Mouse (Mus musculus) stomach, embryonic 15.5 days (tissue): ENCODE measurements around the gene Btg4. TPM values are rescaled to one million over a fixed set of nuclear protein-coding genes. Genes with fewer than 3 reads are reported as not detected.
"Not testable (repeated sequence)": the region's sequence is repeated elsewhere in the genome, so short reads cannot be mapped to it uniquely, and the experiment has no call there.

Experiments
- ATAC-seq: fragments of 200-750 bp; cut with Nextera tagmentation; 2 replicates; pipeline ENCODE4 v1.8.0; 2017; ENCODE audit warnings: low read depth, moderate number of reproducible peaks, moderate TSS enrichment; ENCODE audit not compliant: insufficient read depth, low FRiP score
- H3K27ac ChIP-seq: fragments of 300-500 bp; sonication (generic); 2 replicates; pipeline ENCODE4 v1.5.1; 2015; ENCODE audit warnings: mild to moderate bottlenecking, inconsistent platforms
- H3K27me3 ChIP-seq: fragments of 300-500 bp; sonication (generic); replicated peaks from 2 replicates; pipeline ENCODE4 v1.6.1; 2015; ENCODE audit warnings: inconsistent platforms
- H3K36me3 ChIP-seq: fragments of 300-500 bp; sonication (generic); 2 replicates; pipeline ENCODE4 v1.6.1; 2015; ENCODE audit warnings: inconsistent platforms
- H3K4me1 ChIP-seq: fragments of 300-500 bp; sonication (generic); 2 replicates; pipeline ENCODE4 v1.6.1; 2015; ENCODE audit warnings: inconsistent platforms
- H3K4me2 ChIP-seq: fragments of 300-500 bp; sonication (generic); 2 replicates; pipeline ENCODE4 v1.6.1; 2015; ENCODE audit warnings: mild to moderate bottlenecking, inconsistent platforms
- H3K4me3 ChIP-seq: fragments of 300-500 bp; sonication (generic); replicated peaks from 2 replicates; pipeline ENCODE4 v1.5.1; 2015; ENCODE audit warnings: inconsistent platforms
- H3K9ac ChIP-seq: fragments of 300-500 bp; sonication (generic); 2 replicates; pipeline ENCODE4 v1.6.1; 2015; ENCODE audit warnings: inconsistent platforms
- H3K9me3 ChIP-seq: fragments of 300-500 bp; sonication (generic); 2 replicates; pipeline ENCODE4 v1.6.1; 2016; ENCODE audit warnings: inconsistent platforms
- WGBS: fragments of 180-500 bp; shearing (Covaris S2); methylation state at CpG from one replicate; pipeline ENCODE4 v1.1.7; 2015; 5-methylcytosine and 5-hydroxymethylcytosine counted together
- polyA plus RNA-seq: library from polyadenylated mRNA; unstranded; fragments of >200 nt; fragmentation: Nextera tagmentation; extraction: Ambion mirVana; gene quantifications from 2 replicates; pipeline ENCODE4 v1.2.1, GENCODE M21; 2015

Btg4 gene
- polyA plus RNA-seq, 1 experiment from 2014 or later: not detected

DNA sequence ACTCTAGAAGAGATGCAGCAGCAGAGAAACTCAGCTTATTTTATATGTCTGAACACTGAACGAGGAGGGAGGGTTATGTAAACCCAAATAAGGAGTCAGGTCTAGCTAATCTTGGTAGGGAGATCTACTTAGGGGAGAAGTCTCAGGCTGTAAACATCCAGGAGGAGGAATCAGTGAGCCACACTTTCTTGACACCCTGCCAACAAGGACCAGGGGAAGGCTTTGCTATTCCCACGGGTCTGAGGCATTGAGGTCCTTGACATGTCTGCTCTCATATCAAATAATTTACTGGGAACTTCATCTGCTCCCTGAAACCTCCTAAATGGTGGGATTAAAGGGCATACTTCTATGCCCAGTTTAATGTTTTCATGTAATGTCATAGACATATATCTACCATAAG is 35.6 kb downstream of the Btg4 start:
- Histone ChIP-seq H3K4me1 (no peaks in the 10 kb centered on the region), H3K36me3 (no peaks in the 10 kb centered on the region), H3K27me3 (no peaks in the 10 kb centered on the region), H3K4me2 (no peak overlapping the region), H3K9me3 (no peaks in the 10 kb centered on the region), H3K4me3 (no peak overlapping the region), H3K9ac (no peak overlapping the region), H3K27ac (no peak overlapping the region)
- 39% methylated on average over 2 of the region's 2 CpGs for WGBS
- ATAC-seq: no peak

DNA sequence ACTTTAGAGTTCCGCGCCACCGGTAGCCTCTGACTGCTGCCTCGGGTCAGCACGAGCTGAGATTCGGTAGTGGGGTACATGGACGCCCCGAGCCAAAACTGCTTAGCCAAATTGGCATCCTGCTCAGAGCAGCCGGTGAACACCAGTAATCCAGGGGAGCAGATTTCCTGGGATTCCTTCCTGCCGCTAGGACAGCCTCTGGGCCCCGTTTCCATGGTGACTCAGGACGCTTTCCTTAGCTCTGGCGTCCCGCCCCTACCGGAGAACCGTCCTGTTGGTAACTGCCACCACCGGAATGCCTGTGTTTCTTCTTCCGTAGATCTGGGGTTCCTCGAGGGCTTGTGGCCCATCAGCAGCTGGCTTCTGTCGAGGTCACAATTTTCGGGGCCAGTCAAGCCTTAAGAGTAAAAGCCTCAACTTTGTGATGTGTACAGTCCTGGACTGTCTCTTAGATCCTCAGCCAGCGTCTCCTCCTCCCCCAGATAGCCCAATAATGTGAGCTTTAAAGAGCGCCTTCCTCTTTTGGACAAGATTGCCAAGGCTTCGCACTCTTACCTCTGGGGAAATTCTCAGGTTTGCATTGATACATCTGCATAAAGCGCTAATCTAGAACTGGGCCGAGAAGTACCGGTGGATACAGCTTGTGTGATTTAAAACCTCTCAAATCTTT is 41.2 kb downstream of the Btg4 start, which contains the start of gene 4833427G06Rik:
Gene 4833427G06Rik (minus strand): TSS at position 323 of the 670 bp plus-strand sequence.
- Histone ChIP-seq H3K9ac (no peak within 1 kb of the TSS), H3K4me2 (peak within 1 kb of the TSS; percentile 99), H3K27me3 (no peaks in the 10 kb centered on the region), H3K4me1 (peaks cover 4% of the 10 kb centered on the region; the same call in 1 of the 2 replicates), H3K9me3 (no peaks in the 10 kb centered on the region), H3K27ac (no peak within 1 kb of the TSS), H3K4me3 (peak within 1 kb of the TSS; percentile 10), H3K36me3 (no peaks in the 10 kb centered on the region)
- 12% methylated on average over 27 of the region's 27 CpGs for WGBS
- ATAC-seq: peak; percentile 60; the same call in 1 of the 2 replicates

DNA sequence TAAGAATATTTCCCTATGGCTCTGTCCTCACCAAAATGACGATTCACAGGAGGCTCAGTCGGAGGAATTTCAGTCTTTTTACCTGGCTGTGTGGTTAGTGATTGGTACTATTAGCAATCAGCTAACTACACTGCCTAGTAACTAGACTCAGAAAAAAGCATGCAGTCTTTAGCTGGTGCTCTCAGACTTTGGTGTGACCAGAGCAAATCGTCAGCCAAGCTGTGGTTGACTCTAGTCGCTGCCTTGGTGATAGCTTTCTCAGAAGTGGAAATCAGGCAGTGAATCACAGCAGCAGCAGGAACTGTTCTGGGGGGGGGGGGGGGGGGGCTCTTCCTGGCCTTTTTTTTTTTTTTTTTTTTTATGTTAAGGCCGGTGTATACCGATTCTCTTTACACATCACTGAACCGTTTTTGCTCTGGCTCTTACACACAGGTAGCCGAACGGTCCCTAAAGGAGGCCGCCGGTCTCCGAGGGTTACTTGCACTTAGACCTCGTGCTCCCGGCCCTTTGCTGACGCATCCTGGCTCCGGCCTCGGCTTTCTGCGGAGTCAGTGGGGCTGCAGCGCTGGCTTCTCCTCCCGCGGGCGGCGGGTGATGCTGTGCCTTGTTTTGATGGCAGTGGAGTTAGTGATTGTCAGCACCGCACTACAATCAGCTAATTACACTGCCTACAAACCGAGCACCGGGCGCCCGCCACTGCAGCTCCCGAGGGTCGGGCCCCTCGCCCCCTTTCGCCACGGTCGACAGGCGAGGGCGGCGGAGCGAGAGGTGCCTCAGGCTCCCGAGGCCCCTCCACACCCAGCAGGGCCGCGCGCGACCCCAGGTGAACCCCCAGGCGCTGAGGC is 42.5 kb downstream of the Btg4 start:
- Histone ChIP-seq H3K27me3 (no peaks in the 10 kb centered on the region), H3K27ac (no peak overlapping the region), H3K9me3 (no peaks in the 10 kb centered on the region), H3K36me3 (no peaks in the 10 kb centered on the region), H3K4me3 (peak overlapping the region; percentile 52), H3K4me2 (peak overlapping the region; percentile 99), H3K9ac (peak overlapping the region; percentile 52), H3K4me1 (peaks cover 4% of the 10 kb centered on the region; the same call in 1 of the 2 replicates)
- ATAC-seq: no peak
- WGBS: 2% methylated on average over 44 of the region's 44 CpGs

DNA sequence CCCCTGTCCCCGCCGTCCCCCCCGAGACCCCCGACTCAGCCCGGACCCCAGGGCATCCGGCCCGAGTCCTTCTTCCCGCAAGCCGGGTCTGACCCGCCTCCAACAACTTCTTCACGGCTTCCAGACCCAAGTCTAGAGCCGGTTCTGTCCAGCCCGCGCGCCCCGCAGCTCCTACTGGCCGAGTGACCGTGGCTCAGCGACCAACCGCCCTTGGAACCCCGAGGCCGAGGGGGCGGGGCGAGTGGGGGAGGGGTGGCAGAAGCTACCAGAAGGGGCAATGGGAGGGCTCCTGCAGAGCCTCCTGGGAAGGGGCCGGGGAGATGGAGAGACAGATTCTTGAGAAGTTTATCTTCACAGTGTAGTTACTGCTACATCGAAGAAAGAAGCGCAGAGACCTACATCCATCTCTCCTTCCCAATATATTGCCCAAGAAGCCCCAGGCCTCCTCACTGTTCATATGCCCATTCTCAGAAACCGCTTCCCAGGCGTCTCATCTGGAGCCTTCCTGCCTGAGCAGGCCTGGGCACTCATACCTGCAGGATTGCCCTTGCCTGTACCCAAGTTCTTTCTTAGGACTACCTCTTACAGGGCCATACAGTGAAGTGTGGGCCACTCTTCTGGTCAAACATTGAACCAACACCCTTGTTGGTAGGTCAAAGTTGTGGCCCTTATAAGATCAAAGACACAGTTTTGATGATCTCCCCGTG is 43.3 kb downstream of the Btg4 start:
- no peak overlapping the region for H3K27ac ChIP-seq
- H3K9me3 ChIP-seq: no peaks in the 10 kb centered on the region
- H3K4me1 ChIP-seq: peaks cover 4% of the 10 kb centered on the region; the same call in 1 of the 2 replicates
- H3K4me3 ChIP-seq: peak overlapping the region; percentile 52
- peak; percentile 56; the same call in 1 of the 2 replicates for ATAC-seq
- WGBS: 11% methylated on average over 30 of the region's 30 CpGs
- H3K27me3 ChIP-seq: no peaks in the 10 kb centered on the region
- peak overlapping the region; percentile 99 for H3K4me2 ChIP-seq
- H3K36me3 ChIP-seq: no peaks in the 10 kb centered on the region
- H3K9ac ChIP-seq: peak overlapping the region; percentile 52

DNA sequence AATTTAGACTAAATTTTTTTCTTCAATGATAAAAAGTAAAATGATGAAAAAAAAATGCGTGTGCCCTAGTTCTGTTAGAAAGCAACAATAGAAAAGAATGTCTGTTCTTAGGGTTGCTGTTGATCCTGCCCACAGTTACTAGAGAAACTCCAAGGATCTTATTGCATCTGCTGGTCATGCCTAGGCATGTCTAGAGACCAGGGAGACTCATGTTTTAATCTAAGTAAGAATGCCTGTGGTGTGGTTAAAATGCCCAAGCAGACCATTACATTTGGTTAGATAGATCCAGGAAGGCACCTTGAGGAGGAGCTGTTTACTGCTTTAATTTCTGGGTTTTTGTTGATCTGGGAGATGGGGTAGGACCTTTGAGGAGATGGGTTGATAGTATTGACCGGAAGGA is 45.0 kb downstream of the Btg4 start:
- WGBS: 61% methylated on average over 2 of the region's 2 CpGs
- Histone ChIP-seq H3K4me2 (no peak overlapping the region), H3K4me3 (no peak overlapping the region), H3K36me3 (no peaks in the 10 kb centered on the region), H3K27ac (no peak overlapping the region), H3K27me3 (no peaks in the 10 kb centered on the region), H3K9me3 (no peaks in the 10 kb centered on the region), H3K9ac (no peak overlapping the region), H3K4me1 (peaks cover 4% of the 10 kb centered on the region; the same call in 1 of the 2 replicates)
- ATAC-seq: no peak

DNA sequence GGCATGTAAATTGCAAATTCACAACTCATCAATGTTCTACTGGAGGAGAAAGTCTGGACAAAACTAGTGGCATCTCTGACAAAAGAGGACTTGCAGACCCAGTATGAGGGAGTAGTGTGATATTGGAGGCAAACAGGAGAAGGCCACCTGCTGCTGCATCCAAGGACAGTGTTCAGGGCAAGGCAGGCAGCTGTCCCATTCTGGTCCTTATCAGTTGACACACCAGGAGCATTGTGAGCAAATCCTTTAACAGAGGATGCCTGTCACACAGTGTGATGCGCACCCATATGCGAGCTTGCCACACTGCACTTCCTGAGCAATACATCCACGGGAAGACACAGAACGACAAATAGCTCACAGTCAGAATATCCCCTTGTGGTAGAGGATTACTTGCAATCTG is 54.1 kb downstream of the Btg4 start:
- Histone ChIP-seq H3K27ac (no peak overlapping the region), H3K9me3 (no peaks in the 10 kb centered on the region), H3K36me3 (no peaks in the 10 kb centered on the region), H3K27me3 (no peaks in the 10 kb centered on the region), H3K4me1 (no peaks in the 10 kb centered on the region), H3K9ac (no peak overlapping the region), H3K4me2 (no peak overlapping the region), H3K4me3 (no peak overlapping the region)
- WGBS: 72% methylated on average over 4 of the region's 4 CpGs
- no peak for ATAC-seq

DNA sequence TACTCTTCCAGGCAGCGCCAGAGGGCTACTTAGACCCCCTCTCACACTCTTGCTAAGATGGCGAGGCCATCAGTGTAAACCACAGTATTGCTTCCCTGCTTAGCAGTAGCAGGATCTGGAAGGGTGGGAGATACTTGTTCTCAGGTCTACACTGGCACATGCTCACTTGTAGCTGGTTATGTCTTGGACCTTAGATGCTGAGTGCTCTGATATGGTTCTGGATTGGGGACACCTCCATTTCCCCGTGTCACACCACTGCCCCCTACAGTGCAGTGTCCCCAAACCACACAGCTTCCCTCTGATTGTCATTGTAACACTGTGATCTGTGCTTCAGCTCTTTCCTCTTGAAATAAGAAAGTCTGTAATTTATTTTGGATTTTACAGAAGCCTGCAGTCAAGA is 76.3 kb downstream of the Btg4 start:
- H3K27ac ChIP-seq: no peak overlapping the region
- no peak for ATAC-seq
- H3K36me3 ChIP-seq: no peaks in the 10 kb centered on the region
- no peak overlapping the region for H3K4me3 ChIP-seq
- H3K4me2 ChIP-seq: no peak overlapping the region
- 65% methylated on average over 3 of the region's 3 CpGs for WGBS
- no peaks in the 10 kb centered on the region for H3K9me3 ChIP-seq
- H3K9ac ChIP-seq: no peak overlapping the region
- H3K4me1 ChIP-seq: no peaks in the 10 kb centered on the region
- no peaks in the 10 kb centered on the region for H3K27me3 ChIP-seq

DNA sequence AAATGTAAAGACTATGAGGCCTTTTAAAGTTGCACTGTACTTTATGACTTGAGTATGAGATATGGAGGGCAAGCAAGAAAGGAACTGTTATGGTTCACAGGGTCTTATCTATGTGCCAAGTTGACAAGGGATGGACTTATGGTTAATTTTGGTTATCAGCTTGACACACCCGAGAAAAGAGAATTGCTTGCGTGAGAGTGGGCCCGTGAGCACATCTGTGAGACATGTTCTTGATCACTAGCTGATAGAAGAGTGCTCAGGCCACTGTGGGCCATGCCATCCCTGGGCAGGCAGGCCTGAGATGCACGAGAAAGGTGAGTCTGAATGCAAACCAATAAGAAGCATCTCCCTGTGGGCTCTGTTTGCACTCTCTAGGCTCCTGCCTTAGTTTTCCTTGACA is 76.7 kb downstream of the Btg4 start:
- 81% methylated on average over 4 of the region's 4 CpGs for WGBS
- H3K4me1 ChIP-seq: no peaks in the 10 kb centered on the region
- ATAC-seq: no peak
- H3K4me2 ChIP-seq: no peak overlapping the region
- no peak overlapping the region for H3K9ac ChIP-seq
- H3K9me3 ChIP-seq: no peaks in the 10 kb centered on the region
- no peaks in the 10 kb centered on the region for H3K36me3 ChIP-seq
- H3K27ac ChIP-seq: no peak overlapping the region
- H3K4me3 ChIP-seq: no peak overlapping the region
- H3K27me3 ChIP-seq: no peaks in the 10 kb centered on the region

DNA sequence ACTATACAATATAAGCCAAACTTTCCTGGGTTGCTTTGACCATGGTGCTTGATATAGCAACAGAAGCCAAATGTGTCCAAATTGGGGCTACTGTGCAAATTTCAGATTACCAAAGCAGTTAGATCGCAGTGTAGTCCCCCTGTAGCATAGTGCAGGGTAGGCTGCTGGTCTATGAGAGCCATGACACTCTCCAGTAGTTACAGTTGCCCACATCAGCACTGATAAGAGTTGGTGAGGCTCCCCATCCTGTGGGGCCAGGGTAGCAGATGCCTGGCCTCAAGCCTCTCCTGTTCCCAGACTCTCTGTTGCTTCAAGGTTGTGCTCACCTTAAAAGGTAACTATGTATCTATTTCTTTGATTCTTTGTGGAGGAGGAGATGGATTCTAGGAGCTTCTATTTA is 77.1 kb downstream of the Btg4 start:
- Histone ChIP-seq H3K9ac (no peak overlapping the region), H3K36me3 (no peaks in the 10 kb centered on the region), H3K27me3 (no peaks in the 10 kb centered on the region), H3K4me1 (no peaks in the 10 kb centered on the region), H3K4me2 (no peak overlapping the region), H3K27ac (no peak overlapping the region), H3K9me3 (no peaks in the 10 kb centered on the region), H3K4me3 (no peak overlapping the region)
- WGBS: 75% methylated on average over 1 of the region's 1 CpGs
- no peak for ATAC-seq

DNA sequence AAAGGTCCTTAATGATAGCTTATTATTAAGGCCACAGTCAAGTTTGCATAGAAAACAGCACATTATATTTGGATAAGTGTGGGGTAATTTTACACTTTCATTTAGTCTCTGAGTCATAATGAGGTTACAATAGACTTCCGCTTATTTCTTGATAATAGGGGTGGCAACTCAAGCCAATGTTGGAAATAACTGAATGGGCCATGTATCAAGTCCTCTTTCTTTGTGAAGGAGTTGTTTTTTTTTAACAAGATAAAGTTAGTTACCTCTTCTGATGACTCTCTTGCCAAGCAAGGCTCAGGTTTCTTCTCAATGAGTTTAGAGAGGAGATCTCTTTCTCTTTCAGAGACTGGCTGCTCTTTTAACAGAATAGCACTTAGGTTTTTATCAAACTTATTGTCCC is 77.6 kb downstream of the Btg4 start:
- H3K27me3 ChIP-seq: no peaks in the 10 kb centered on the region
- H3K27ac ChIP-seq: no peak overlapping the region
- no peak for ATAC-seq
- H3K4me3 ChIP-seq: no peak overlapping the region
- H3K36me3 ChIP-seq: no peaks in the 10 kb centered on the region
- H3K9ac ChIP-seq: no peak overlapping the region
- no peak overlapping the region for H3K4me2 ChIP-seq
- H3K9me3 ChIP-seq: no peaks in the 10 kb centered on the region
- H3K4me1 ChIP-seq: no peaks in the 10 kb centered on the region
- WGBS: 87% methylated on average over 1 of the region's 1 CpGs

DNA sequence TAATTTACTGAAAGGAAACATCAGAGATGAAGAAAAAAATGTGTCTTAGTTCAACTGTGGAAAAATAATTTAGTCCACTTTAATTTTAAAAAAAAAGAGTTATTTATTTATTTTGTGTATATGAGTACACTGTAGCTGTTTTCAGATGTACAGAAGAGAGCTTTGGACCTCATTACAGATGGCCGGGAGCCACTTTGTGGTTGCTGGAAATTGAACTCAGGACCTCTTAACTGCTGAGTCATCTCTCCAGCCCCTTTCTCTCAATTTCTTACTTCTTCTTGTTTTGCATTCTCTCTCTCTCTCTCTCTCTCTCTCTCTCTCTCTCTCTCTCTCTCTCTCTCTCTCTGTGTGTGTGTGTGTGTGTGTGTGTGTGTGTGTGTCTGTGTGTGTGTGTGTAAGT is 78.7 kb downstream of the Btg4 start:
- H3K4me2 ChIP-seq, H3K27ac ChIP-seq, H3K27me3 ChIP-seq, H3K9ac ChIP-seq, H3K4me3 ChIP-seq, H3K36me3 ChIP-seq, H3K9me3 ChIP-seq, ATAC-seq, H3K4me1 ChIP-seq: not testable (repeated sequence)
- 79% methylated on average over 1 of the region's 1 CpGs for WGBS

DNA sequence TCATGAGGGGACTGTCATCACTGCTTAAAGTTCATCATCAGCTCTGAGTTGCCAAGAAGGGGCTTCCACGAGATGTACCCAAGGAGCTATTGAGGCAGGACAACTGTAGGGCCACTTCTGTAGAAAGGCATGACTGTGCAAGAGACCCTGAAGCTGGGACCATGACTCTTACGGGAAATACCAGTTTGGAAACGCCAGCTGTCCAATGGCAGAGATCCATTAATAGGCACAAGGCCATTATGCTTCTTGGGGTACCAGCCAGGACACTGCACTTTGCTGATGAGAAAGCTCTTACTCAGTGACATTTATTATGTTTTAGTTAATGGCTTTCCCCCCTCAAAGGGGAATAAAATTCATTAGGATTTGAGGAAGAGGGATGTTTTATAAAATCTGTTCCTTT is 80.0 kb downstream of the Btg4 start:
- WGBS: 77% methylated on average over 3 of the region's 3 CpGs
- H3K4me2 ChIP-seq: no peak overlapping the region
- no peak for ATAC-seq
- no peaks in the 10 kb centered on the region for H3K36me3 ChIP-seq
- no peaks in the 10 kb centered on the region for H3K9me3 ChIP-seq
- H3K27me3 ChIP-seq: no peaks in the 10 kb centered on the region
- H3K9ac ChIP-seq: no peak overlapping the region
- H3K4me1 ChIP-seq: no peaks in the 10 kb centered on the region
- no peak overlapping the region for H3K27ac ChIP-seq
- no peak overlapping the region for H3K4me3 ChIP-seq
